Mouse (Mus musculus): ENCODE measurements at regions not wholly inside any gene's neighbourhood (a gene's known extent, or its start where the extent isn't known, plus 50 kb on each side); places are given as distances from the start of the nearest gene placed in this dataset.
A peak's percentile ranks its signal among the peaks of the same experiment; 100 is the strongest.

DNA sequence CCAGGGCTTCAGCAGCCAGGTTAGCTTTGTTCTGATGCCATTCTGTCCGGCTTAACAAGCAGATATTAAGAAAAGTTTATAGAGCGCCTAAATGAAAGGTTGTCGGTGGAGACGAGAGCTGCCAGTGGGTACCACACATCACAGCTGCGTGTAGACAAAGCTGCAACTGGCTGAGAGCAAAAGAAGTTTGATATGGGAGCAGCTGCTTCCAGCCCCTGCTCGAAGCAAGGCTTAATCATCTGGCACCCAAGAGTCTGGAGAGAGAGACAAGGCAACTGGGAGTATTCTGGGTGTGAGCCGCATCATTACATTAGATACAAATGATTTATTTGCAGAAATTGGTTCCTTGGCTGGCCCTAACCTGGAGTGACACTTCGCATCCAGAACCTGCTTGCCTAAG is 2488.7 kb upstream of the Gm7489 start:
- H3K36me3 ChIP-seq (ENCODE audit: control insufficient read depth, insufficient read depth), result no peaks in the 10 kb centered on the region
- no peaks in the 10 kb centered on the region for H3K27me3 ChIP-seq (ENCODE audit: control insufficient read depth, insufficient read depth, insufficient read length)
- H3K79me3 ChIP-seq (ENCODE audit: low read depth), result no peaks in the 10 kb centered on the region
- H3K79me2 ChIP-seq (ENCODE audit: control insufficient read depth, insufficient read depth), result no peaks in the 10 kb centered on the region
- peak; percentile 37 for TF ChIP-seq MAX (IDR thresholded peaks at IDR 0.05)
- no peak for TF ChIP-seq CEBPB (IDR thresholded peaks at IDR 0.05; ENCODE audit: low read depth)
- TF ChIP-seq MYOG (IDR thresholded peaks at IDR 0.05; ENCODE audit: control insufficient read depth, extremely low read depth, insufficient read length), result no peak
- TF ChIP-seq FOSL1 (IDR thresholded peaks at IDR 0.05; ENCODE audit: insufficient read depth, low read length, poor library complexity, severe bottlenecking), result no peak
- TF ChIP-seq USF1 (IDR thresholded peaks at IDR 0.05; ENCODE audit: low read depth), result no peak
- peak; percentile 86 for TF ChIP-seq MYOD1 (IDR thresholded peaks at IDR 0.05; ENCODE audit: control insufficient read depth, insufficient read length, low read depth)
- no peak for TF ChIP-seq CTCF (IDR thresholded peaks at IDR 0.05; ENCODE audit: control insufficient read depth, insufficient read depth, insufficient read length)
- H3K4me3 ChIP-seq (ENCODE audit: insufficient read depth, poor library complexity, severe bottlenecking), result no peak overlapping the region
- H3ac ChIP-seq (ENCODE audit: control insufficient read depth, insufficient read length, low read depth), result no peak overlapping the region

DNA sequence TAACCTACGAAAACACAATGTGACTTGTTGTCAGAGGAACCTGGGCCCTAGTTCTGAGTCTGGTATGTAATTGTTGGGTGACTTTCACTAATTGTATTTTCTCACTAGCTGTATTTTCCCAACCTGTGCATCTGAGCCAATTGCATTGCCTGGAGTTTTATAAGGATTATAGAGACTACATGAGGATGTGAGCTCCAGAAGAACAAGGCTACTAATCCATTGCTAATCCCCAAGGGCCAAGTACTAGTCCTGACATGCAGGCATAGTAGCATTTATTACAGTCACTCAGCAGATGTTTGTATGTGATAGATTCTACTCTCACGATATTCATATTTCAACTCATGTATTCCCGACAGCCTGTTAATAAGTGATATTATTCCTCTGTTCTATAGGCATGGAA is 2481.1 kb upstream of the Gm7489 start:
- no peaks in the 10 kb centered on the region for H3K36me3 ChIP-seq (ENCODE audit: control insufficient read depth, insufficient read depth)
- no peak overlapping the region for H3ac ChIP-seq (ENCODE audit: control insufficient read depth, insufficient read length, low read depth)
- TF ChIP-seq USF1 (IDR thresholded peaks at IDR 0.05; ENCODE audit: low read depth) (no peak), CEBPB (IDR thresholded peaks at IDR 0.05; ENCODE audit: low read depth) (no peak), MYOD1 (IDR thresholded peaks at IDR 0.05; ENCODE audit: control insufficient read depth, insufficient read length, low read depth) (no peak), CTCF (IDR thresholded peaks at IDR 0.05; ENCODE audit: control insufficient read depth, insufficient read depth, insufficient read length) (no peak), MAX (IDR thresholded peaks at IDR 0.05) (no peak), FOSL1 (IDR thresholded peaks at IDR 0.05; ENCODE audit: insufficient read depth, low read length, poor library complexity, severe bottlenecking) (no peak), MYOG (IDR thresholded peaks at IDR 0.05; ENCODE audit: control insufficient read depth, extremely low read depth, insufficient read length) (no peak)
- H3K79me2 ChIP-seq (ENCODE audit: control insufficient read depth, insufficient read depth), result no peaks in the 10 kb centered on the region
- H3K27me3 ChIP-seq (ENCODE audit: control insufficient read depth, insufficient read depth, insufficient read length), result no peaks in the 10 kb centered on the region
- no peaks in the 10 kb centered on the region for H3K79me3 ChIP-seq (ENCODE audit: low read depth)
- H3K4me3 ChIP-seq (ENCODE audit: insufficient read depth, poor library complexity, severe bottlenecking), result no peak overlapping the region

DNA sequence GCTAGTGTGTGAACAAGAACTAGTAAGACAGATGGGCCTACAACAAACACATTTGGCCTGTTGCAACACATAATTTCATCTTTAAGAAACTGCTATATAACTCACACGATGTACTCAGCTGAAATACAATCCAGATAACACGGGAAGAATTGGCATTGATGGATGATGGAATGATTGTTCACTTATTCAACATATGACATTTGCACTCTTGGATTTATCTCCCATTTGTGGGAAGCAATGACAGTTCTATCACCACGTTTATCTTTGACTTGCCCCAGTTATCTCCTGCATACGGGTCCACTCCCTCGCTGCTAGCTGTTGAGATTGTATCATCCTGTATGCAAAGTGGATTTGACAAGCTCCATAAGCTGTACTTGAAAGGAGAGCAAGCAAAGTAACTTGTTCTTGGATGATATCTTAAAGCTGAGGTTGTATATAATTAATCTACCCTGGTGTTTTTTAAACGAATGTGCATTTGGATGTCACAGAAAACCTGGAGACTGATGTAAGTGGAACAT is 2474.9 kb upstream of the Gm7489 start:
- Histone ChIP-seq H3ac (ENCODE audit: control insufficient read depth, insufficient read length, low read depth) (no peak overlapping the region), H3K4me3 (ENCODE audit: insufficient read depth, poor library complexity, severe bottlenecking) (no peak overlapping the region), H3K79me2 (ENCODE audit: control insufficient read depth, insufficient read depth) (no peaks in the 10 kb centered on the region), H3K79me3 (ENCODE audit: low read depth) (no peaks in the 10 kb centered on the region), H3K36me3 (ENCODE audit: control insufficient read depth, insufficient read depth) (no peaks in the 10 kb centered on the region), H3K27me3 (ENCODE audit: control insufficient read depth, insufficient read depth, insufficient read length) (no peaks in the 10 kb centered on the region)
- TF ChIP-seq CEBPB (IDR thresholded peaks at IDR 0.05; ENCODE audit: low read depth) (no peak), USF1 (IDR thresholded peaks at IDR 0.05; ENCODE audit: low read depth) (no peak), MYOD1 (IDR thresholded peaks at IDR 0.05; ENCODE audit: control insufficient read depth, insufficient read length, low read depth) (no peak), MYOG (IDR thresholded peaks at IDR 0.05; ENCODE audit: control insufficient read depth, extremely low read depth, insufficient read length) (no peak), FOSL1 (IDR thresholded peaks at IDR 0.05; ENCODE audit: insufficient read depth, low read length, poor library complexity, severe bottlenecking) (no peak), MAX (IDR thresholded peaks at IDR 0.05) (no peak), CTCF (IDR thresholded peaks at IDR 0.05; ENCODE audit: control insufficient read depth, insufficient read depth, insufficient read length) (no peak)

DNA sequence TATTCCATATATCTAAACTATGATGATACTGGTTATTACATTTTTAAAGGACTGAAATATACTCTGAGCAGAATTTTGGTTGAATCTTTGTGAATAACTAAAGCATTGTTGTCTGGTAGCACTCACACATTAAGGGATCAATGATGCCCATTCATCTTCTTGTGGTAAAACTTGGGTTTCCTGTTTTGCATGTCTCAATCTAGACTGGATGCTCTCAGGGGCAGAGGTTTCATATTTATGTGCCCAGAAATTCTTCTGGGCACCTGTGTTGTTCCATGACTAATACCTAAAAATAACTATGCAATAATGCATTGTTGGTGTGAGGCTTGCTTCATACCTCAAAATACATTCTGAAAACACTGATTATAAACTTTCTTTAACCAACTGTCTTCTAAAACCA is 2472.7 kb upstream of the Gm7489 start:
- no peak for TF ChIP-seq CEBPB (IDR thresholded peaks at IDR 0.05; ENCODE audit: low read depth)
- TF ChIP-seq MYOD1 (IDR thresholded peaks at IDR 0.05; ENCODE audit: control insufficient read depth, insufficient read length, low read depth), result peak; percentile 9
- H3ac ChIP-seq (ENCODE audit: control insufficient read depth, insufficient read length, low read depth), result no peak overlapping the region

DNA sequence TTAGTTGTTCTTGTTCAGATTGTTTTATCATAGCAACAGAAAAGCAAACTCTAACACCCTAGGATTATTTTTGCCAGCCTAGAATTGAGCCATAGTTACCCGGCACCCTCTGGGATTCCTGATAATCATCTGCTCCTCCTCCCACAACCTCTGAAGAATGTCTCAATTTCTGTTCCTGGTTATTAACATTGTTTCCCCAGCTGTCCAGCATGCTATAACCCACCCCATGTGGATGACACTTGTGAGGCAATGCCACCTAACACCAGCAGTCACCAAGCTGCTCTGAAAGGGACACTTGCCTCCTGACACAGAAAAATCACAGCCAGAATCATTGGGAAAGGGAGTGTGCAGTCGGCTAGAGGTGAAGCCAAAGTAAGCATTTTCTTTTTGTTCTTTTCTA is 2442.1 kb upstream of the Gm7489 start:
- Histone ChIP-seq H3K79me2 (ENCODE audit: control insufficient read depth, insufficient read depth) (no peaks in the 10 kb centered on the region), H3K4me3 (ENCODE audit: insufficient read depth, poor library complexity, severe bottlenecking) (no peak overlapping the region), H3K36me3 (ENCODE audit: control insufficient read depth, insufficient read depth) (no peaks in the 10 kb centered on the region), H3ac (ENCODE audit: control insufficient read depth, insufficient read length, low read depth) (no peak overlapping the region), H3K27me3 (ENCODE audit: control insufficient read depth, insufficient read depth, insufficient read length) (no peaks in the 10 kb centered on the region), H3K79me3 (ENCODE audit: low read depth) (no peaks in the 10 kb centered on the region)
- TF ChIP-seq CTCF (IDR thresholded peaks at IDR 0.05; ENCODE audit: control insufficient read depth, insufficient read depth, insufficient read length), result no peak
- peak; percentile 89 for TF ChIP-seq MYOD1 (IDR thresholded peaks at IDR 0.05; ENCODE audit: control insufficient read depth, insufficient read length, low read depth)
- no peak for TF ChIP-seq FOSL1 (IDR thresholded peaks at IDR 0.05; ENCODE audit: insufficient read depth, low read length, poor library complexity, severe bottlenecking)

More for the DNA sequence above, 2472.7 kb upstream of the Gm7489 start:
- Histone ChIP-seq H3K27me3 (ENCODE audit: control insufficient read depth, insufficient read depth, insufficient read length) (no peaks in the 10 kb centered on the region), H3K36me3 (ENCODE audit: control insufficient read depth, insufficient read depth) (no peaks in the 10 kb centered on the region), H3K4me3 (ENCODE audit: insufficient read depth, poor library complexity, severe bottlenecking) (no peak overlapping the region), H3K79me3 (ENCODE audit: low read depth) (no peaks in the 10 kb centered on the region), H3K79me2 (ENCODE audit: control insufficient read depth, insufficient read depth) (no peaks in the 10 kb centered on the region)

DNA sequence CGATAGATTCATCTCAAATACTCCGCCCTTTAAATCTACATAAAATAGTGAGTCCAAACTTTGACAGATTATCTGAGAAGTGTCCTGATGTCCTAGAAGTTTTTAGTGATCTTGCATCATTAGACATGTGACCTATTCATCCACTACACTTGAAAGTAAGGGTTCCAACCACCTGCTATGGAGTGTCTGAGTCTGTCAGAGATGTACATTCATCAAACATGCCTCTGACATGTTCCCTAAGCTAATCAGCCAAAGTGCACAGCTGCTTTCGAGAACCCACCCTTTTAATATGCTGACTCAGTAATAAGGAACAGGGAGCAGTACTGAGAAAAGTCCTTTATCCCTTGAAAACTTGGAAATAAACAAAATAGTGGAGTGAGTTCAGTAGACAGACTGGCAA is 2414.8 kb upstream of the Gm7489 start:
- Histone ChIP-seq H3ac (ENCODE audit: control insufficient read depth, insufficient read length, low read depth) (no peak overlapping the region), H3K79me3 (ENCODE audit: low read depth) (no peaks in the 10 kb centered on the region), H3K36me3 (ENCODE audit: control insufficient read depth, insufficient read depth) (no peaks in the 10 kb centered on the region), H3K79me2 (ENCODE audit: control insufficient read depth, insufficient read depth) (no peaks in the 10 kb centered on the region), H3K4me3 (ENCODE audit: insufficient read depth, poor library complexity, severe bottlenecking) (no peak overlapping the region), H3K27me3 (ENCODE audit: control insufficient read depth, insufficient read depth, insufficient read length) (no peaks in the 10 kb centered on the region)
- TF ChIP-seq MYOD1 (IDR thresholded peaks at IDR 0.05; ENCODE audit: control insufficient read depth, insufficient read length, low read depth) (peak; percentile 90), USF1 (IDR thresholded peaks at IDR 0.05; ENCODE audit: low read depth) (peak; percentile 67), CEBPB (IDR thresholded peaks at IDR 0.05; ENCODE audit: low read depth) (no peak)
